Mouse (Mus musculus) urinary bladder, postnatal 25 days (tissue): ENCODE data around the gene Syce1l.

ENCODE experiments used
- DNase-seq: peaks from one replicate; pipeline ENCODE4 v3.0.0; 2022; ENCODE audit warnings: low spot score

Gene Syce1l

DNA sequence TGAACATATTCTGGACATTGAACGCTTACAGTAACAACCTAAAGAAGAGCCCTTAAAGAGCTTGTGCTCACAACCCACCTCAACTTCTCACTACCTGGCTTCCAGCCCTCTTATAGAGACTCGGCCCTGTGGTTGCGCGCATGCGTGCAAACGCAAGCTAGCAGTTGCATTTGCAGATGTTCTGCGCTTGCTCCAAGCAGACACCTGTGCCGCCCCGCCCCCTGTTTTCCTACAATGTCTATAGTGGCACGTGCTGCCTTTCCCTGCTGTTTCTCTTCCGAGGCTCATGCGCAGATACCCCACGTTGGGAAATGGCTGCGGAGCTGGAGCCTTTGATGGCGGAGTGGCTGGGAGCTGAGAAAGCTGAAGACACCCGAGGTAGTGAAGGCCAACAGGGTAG is at the start of gene Syce1l:
Syce1l (plus strand) TSS at position 288 of the 400 bp plus-strand sequence.
- DNase-seq: no peak

GRCm38 (mm10) chr8:113598401-113598800 is 44.6 kb upstream of the Syce1l start:
- no peak for DNase-seq

GRCm38 (mm10) chr8:113632634-113633033 is 10.4 kb upstream of the Syce1l start:
- DNase-seq: no peak

DNA sequence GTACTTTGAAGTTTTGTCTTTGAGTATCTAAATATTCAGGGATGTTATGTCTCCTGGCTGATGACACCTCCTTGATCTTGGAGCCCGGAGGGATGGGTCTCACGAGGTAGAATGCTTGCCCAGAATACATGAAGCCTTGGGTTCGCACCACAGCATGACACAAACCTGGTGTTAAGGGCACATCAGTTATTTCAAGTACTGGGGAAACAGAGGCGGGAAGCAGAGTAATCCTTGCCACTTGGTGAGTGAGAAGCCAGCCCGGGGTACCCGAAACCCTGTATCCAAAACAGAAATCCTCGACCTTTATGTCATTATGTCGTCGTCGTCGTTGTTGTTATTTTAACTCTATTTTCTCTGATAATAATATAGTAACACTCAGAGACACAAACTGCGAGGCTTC is 8.9 kb upstream of the Syce1l start:
- no peak for DNase-seq

DNA sequence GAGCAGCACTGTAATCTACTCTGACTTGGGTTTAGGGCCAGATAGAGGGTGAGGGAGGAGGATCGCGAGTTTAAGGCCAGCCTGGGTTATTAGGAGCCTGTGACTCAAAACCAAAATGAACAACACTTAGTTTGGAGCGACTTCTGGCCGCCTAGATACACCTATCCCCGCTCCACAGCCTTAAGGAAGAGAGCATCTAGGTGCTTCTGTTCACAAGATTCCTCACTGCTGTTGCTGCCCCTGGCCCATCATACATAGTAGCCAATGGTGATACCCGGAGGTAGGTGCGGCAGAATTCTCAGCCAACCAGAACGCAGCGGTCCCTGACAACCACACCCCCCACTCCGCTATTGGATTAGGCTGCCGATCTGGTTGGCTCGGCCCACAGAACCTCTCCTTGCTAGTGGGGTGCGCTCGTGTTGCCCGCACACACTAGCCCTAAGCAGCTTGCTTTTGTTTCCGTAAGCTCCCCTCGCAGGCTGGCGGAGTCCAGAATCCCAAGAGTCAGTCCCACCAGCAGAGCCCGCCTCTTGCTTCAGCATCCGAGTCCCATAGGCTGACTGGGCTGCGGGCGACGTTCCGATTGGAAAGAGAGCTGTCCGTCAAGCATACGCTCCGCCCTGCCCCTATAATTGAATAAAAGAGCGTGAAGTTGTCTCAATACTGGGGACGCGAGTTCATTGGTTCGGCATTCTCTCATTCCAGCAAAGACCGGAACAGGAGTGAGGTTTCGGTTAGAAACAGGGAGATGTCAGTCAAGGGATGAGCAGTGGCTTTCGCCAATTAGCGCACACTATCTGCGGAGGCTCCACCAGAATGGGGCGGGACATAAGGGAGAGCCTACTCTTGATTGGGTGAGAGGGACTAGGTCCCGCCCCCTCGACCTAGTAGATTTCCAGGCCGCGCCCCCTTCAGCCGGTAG is 8.1 kb upstream of the Syce1l start, which contains the start of gene Mon1b:
Mon1b (plus strand) TSS at position 918 of the 922 bp plus-strand sequence.
- DNase-seq: peak; percentile 97

DNA sequence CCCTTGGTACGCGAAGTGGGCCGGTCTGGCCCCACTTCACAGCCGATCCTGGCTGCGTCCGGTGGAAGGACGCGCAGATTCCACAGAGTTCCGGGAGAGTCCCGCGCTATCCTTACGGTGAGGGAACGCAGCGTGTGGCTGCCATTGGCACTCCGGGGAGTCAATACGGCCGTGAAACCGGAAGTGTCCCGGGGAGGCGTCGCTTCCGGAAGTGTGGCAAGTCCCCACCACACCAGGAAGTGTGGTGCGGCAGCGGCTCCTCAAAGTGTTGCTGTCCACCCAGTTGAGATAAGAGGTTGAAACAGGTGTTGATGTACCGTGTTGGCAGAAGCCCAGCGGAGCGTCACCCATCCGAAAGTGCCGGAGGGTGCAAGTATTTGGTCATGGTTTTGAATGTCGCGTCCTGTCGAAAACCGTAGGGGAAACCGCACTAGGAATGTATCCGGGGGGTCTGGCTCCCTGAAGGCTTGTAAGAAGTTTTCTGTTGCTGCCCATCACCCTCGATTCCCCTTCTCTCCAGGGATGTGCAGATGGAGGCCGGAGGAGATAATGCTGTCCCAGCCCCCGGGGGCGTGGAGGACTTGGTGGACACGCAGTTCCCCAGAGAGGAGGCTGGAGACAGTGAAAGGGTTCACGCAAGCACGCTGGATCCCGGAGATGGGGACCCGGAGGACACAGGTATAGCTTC is 7.3 kb upstream of the Syce1l start:
- DNase-seq: no peak

GRCm38 (mm10) chr8:113636280-113636628 is 6.8 kb upstream of the Syce1l start:
- DNase-seq: no peak

DNA sequence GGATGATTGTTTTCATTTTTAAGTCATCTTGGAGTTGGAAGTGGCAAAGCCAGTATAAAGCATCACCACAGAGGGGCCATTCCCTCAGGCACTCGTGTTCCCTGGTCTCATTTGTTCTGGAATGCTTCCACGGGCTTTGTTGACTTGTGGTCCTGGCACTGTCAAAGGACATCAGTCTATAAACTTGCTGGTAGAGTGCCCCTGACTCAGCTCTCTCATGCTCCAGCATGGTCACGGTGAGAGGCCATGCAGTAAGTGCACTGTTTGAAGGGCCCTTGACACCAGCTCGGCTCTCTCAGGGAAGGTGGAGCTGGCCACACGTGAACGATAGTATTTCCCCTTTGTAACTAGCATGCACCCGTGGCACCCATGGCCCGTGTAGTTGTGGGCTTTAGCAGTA is 2.7 kb upstream of the Syce1l start:
- DNase-seq: no peak

DNA sequence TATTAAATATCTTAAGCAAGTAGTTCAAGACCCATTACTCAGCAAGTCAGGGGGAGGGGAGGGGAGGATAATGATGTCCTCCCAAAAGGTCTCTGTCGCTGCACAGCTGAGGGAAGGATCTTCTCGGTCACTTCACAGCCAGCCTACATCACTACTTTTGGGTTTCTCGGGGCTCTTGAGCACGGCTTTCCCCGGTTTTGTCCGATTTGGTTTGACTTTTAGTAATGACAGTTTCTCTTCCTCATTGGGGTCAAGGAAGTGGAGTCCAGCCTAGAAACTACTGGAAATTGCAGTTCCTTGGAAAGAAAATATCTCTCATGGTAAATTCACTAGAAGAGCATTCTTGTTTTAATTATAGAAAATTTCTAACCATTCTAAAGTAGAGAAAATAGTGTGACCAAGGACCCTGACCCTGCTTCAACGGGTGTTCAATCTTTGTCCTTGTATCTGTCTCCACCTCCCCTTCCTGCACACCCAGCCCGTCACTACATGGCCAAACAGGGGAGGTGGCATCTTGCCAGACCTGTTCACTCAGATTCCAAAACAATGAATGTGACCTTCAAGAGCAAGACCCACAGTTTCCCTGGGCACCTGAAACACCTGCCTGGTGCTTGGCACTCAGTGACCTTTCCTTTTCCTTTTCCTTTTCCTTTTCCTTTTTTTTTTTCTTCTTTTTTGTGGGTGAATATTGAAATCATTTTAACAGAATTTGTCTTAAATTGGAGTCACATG is 632 bp downstream of the Syce1l start:
- peak; percentile 33 for DNase-seq

DNA sequence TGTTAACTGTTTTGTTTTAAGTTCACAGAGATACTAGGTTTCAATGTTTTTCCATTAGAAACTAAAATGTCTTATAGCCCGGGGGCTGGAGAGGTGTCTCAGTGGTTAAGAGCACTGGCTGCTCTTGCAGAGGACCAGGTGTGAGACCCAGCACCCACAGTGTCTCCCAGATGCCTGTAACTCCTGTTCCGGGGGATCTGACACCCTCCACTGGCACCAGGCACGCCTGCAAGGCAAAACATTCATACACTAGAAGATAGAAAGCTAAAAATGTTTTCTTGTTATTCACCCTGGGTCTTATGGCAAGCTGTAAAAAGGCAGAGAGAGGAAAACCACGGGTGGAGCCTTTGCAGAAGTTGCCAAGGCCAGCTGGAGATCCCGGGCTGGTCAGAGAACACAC is 2.2 kb downstream of the Syce1l start:
- DNase-seq: no peak

- DNase-seq: no peak
Observed at GRCm38 (mm10) chr8:113652450-113652849, 9.4 kb downstream of the Syce1l start.

- no peak for DNase-seq
Observed at GRCm38 (mm10) chr8:113653151-113653550, 10.1 kb downstream of the Syce1l start.

DNA sequence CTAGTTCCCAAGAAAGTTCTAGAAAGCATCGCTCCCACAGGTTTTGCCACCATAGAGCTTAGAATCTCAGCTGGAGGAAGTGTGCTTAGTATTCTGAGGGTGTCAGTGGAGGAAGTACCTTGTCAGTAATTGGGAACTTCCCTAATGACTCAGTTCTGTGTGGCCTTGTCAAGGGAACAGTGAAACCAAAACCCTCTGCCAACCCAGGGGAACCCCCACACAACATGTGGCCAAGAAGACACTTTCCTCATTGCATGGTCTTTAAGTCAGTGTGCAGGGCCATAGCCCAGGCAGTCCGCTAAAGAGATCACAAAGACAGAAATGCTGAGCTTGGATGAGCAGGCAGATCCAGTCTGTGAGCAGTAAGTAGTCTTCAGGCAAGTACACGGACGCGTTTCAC is 13.1 kb downstream of the Syce1l start:
- DNase-seq: no peak

- DNase-seq: no peak
Observed at GRCm38 (mm10) chr8:113656681-113657298, 13.8 kb downstream of the Syce1l start.

DNA sequence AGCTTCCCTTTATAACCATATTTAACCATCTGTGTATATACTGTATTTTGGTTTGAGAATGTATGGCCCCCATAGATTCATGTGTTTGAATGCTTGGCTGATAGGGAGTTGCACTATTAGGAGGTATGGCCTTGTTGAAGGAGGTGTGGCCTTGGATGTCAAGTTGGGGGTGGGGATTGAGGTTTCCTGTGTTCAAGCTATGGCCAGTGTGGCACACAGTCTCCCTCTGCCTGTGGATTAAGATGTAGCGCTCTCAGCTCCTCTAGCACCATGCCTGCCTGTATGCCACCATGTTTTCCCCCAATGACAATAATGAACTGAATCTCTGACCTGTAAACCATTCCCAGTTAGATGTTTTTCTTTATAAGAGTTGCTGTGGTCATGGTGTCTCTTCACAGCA is 17.1 kb downstream of the Syce1l start:
- DNase-seq: no peak

- DNase-seq: peak; percentile 68
Observed at GRCm38 (mm10) chr8:113664544-113664943, 21.5 kb downstream of the Syce1l start.

DNA sequence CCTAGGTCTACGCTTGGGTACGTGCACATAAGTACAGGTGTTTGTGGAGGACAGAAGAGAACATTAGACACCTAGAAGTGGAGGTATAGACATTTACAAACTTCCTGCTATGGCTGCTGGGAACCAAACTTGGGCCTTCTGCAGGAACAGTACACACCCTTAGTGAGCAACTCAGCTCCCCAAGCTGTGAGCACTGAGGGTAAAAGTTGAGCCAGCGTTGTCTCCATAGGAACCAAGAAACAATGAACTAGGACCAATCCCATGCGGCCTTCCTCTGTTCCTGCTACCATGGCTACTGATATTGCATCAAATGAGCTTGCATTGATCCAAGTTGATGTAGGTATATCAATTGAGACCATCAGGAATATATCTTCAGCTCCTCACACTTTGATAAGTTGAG is 22.0 kb downstream of the Syce1l start:
- DNase-seq: no peak

- no peak for DNase-seq
Observed at GRCm38 (mm10) chr8:113665951-113666350, 22.9 kb downstream of the Syce1l start.

DNA sequence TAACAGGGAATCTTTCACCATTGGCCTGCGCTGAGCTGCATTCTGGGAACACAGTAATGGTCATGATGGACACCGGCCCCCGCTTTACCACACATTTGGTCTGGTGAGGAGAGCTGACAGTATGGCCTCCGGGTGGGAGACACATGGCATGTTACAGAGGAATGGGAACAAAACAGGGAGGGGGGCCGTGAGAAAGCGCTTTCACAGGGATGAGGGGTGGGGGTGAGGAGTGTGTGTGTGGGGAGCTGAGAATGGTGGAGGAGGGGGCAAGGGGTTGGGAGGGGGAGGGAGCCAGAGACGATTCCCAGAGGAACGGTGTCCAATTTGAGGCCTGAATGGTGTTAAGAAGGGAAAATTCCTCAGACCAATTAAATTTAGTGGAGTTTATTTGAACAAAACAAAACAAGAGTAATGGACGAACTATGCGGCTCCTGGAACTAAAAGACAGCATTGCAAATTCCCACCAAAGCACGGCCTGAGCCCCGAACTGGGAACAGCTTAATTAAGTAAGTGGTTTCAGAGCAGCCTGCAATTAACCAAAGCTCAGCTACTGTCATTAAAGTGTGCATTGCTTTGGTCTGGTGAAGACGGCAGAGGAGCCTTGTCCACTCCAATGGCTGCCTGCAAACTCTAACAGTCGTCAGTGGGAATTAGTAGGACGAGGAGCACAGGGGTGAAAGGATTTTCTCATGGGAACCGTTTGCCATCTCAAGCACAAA is 23.9 kb downstream of the Syce1l start:
- DNase-seq: no peak

DNA sequence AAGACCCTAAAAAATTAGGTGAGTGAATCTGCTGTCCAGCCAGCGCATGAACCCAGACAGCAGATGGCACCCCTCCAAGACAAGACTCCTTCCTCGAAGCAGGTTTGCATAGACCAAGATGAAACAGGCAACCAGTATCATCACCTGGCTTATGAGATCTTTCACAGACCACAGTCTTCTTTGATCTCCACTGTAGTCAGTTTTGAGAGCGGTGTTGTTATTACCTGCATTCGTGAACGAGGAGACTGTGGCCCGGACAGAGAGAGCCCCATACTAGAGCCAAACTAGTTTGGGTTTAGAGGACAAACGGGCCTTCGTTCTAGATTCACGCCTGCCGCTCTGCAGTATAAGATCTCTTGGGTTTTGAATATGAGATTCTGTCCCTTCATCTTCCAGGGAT is 26.9 kb downstream of the Syce1l start:
- no peak for DNase-seq

- no peak for DNase-seq
Observed at GRCm38 (mm10) chr8:113672599-113673255, 29.7 kb downstream of the Syce1l start.
